Mouse (Mus musculus) lung, adult 2 months (tissue): ENCODE results near the gene Amdhd1. TPM values are rescaled to one million over a fixed set of nuclear protein-coding genes. Genes with fewer than 3 reads are reported as not detected.

Source experiments
- DNase-seq: peaks from one replicate; pipeline ENCODE4 v3.0.0; 2022
- H3K4me1 ChIP-seq: fragments of 200-500 bp; 2 replicates; pipeline ENCODE4 v1.6.1; 2011; ENCODE audit warnings: low read length; ENCODE audit not compliant: control insufficient read depth, insufficient read depth
- H3K4me3 ChIP-seq: fragments of 200-500 bp; replicated peaks from 2 replicates; pipeline ENCODE3; 2011; ENCODE audit warnings: low read depth, mild to moderate bottlenecking, control low read depth, low read length; ENCODE audit errors: extremely low read depth
- CTCF ChIP-seq: fragments of 200-500 bp; IDR thresholded peaks from 2 replicates; pipeline ENCODE4 v1.5.1; 2011; ENCODE audit warnings: mild to moderate bottlenecking, low read length, control low read depth; ENCODE audit not compliant: insufficient read depth
- POLR2A ChIP-seq: fragments of 200-500 bp; IDR thresholded peaks from 2 replicates; pipeline ENCODE4 v1.6.1; 2011; ENCODE audit warnings: low read depth, mild to moderate bottlenecking, control low read depth, low read length, borderline replicate concordance; ENCODE audit errors: extremely low read depth
- WGBS: fragments of 180-500 bp; shearing (Covaris S2); methylation state at CpG from one replicate; pipeline ENCODE4 v1.1.7; 2018; 5-methylcytosine and 5-hydroxymethylcytosine counted together
- polyA plus RNA-seq: library from polyadenylated mRNA; depleted of rRNA; stranded (reverse); fragments of >200 nt; gene quantifications from 2 replicates; pipeline ENCODE4 v1.2.3, GENCODE M21; 2012

Gene Amdhd1
- polyA plus RNA-seq, 1 experiment, result 0.31 TPM

DNA sequence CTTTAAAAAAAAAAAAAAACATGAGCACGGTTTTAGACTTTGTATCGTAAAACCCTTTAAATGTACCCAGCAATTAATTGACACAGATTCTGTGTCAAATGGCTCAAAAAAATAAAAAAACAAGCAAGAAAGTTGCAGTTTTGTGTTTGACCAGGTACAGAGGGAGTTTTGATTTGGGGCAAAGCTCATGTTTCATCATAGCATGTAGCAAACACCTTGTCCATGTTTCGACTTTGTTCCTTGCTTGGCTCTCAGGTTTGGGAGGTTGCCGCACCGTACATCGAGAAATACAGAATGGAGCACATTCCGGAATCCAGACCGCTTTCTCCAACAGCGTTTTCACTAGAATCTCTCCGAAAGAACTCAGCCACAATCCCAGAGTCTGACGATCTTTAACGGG is 23.9 kb downstream of the Amdhd1 start:
- 77% methylated on average over 12 of the region's 12 CpGs for WGBS
- H3K4me1 ChIP-seq, result no peaks in the 10 kb centered on the region
- no peak overlapping the region for H3K4me3 ChIP-seq
- TF ChIP-seq CTCF, result no peak
- TF ChIP-seq POLR2A, result no peak
- DNase-seq, result no peak

DNA sequence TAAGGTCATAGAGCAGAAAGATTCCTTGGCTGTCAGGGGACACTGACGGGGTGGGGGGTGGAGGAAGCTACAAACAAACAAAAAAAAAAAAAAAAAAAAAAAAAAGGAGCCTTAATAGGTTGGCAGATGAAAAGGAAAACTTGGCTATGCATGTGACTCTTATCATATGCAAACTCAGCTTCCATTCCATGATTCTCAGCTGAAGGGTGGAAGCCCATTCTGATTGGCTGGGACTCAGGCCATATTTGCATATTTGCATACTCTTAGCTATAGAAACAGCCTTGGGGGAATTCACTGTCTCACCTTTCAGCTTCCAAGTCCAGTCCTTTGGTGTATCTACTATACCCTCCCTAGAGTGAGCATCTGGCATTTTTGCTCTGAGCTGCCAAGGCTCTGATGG is 24.4 kb downstream of the Amdhd1 start:
- no peak for DNase-seq
- Histone ChIP-seq H3K4me1 (no peaks in the 10 kb centered on the region), H3K4me3 (no peak overlapping the region)
- TF ChIP-seq POLR2A (no peak), CTCF (no peak)
- WGBS, result 18% methylated on average over 1 of the region's 1 CpGs

GRCm38 (mm10) chr10:93509532-93510153 is 30.2 kb downstream of the Amdhd1 start:
- TF ChIP-seq CTCF (no peak), POLR2A (no peak)
- Histone ChIP-seq H3K4me3 (no peak overlapping the region), H3K4me1 (no peaks in the 10 kb centered on the region)
- 83% methylated on average over 15 of the region's 15 CpGs for WGBS
- no peak for DNase-seq

DNA sequence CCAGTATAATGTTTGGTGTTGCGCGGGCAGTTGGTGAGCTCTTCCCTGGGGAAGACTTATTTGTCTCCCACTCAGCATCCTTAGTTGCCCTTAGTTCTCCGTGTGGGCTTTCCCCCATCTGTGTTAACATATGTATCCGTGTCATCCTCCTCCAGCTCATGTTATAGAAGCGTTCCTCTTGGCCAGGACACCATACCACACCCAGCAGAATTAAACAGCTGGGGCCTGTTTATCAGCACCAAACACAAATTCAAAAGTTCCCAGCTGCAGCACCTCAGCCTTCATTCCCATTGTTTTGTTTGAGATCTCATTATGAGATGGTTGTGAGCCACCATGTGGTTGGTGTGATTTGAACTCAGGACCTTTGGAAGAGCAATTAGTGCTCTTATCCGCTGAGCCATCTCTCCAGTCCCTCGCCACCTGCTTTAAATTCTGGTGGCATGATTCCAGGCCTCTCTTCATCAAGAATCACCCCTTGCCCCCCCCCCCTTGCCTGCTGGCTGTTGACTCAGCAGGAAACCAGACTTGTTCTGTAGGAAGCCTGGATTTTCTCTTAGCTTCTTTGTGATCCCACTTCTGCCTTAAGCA is 31.4 kb downstream of the Amdhd1 start:
- WGBS, result 60% methylated on average over 7 of the region's 7 CpGs
- Histone ChIP-seq H3K4me1 (no peaks in the 10 kb centered on the region), H3K4me3 (no peak overlapping the region)
- DNase-seq, result no peak
- TF ChIP-seq POLR2A, result no peak
- TF ChIP-seq CTCF, result no peak

DNA sequence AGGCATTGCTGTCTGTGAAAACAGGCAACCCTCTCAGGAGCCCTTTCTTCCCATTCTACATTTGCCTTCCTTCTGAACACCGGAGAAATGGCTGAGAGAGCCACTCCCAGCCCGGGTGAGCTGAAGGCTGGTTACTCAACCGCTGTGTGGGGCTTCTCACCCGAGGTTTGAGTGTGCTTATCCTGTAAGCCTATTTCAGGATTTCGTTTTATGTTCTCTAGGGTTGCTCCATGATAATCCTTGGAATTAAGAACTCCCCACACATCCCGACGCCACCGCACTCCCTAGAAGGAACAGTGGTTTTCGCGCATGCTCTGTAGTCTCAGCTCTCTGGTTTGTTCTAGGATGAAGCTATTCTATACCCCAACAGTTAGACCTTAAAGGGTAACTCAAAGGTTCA is 38.5 kb downstream of the Amdhd1 start:
- TF ChIP-seq CTCF (no peak), POLR2A (no peak)
- no peak for DNase-seq
- 79% methylated on average over 10 of the region's 10 CpGs for WGBS
- no peaks in the 10 kb centered on the region for H3K4me1 ChIP-seq
- H3K4me3 ChIP-seq, result no peak overlapping the region

GRCm38 (mm10) chr10:93500864-93501263 is 39.0 kb downstream of the Amdhd1 start:
- 57% methylated on average over 10 of the region's 10 CpGs for WGBS
- TF ChIP-seq POLR2A (no peak), CTCF (no peak)

DNA sequence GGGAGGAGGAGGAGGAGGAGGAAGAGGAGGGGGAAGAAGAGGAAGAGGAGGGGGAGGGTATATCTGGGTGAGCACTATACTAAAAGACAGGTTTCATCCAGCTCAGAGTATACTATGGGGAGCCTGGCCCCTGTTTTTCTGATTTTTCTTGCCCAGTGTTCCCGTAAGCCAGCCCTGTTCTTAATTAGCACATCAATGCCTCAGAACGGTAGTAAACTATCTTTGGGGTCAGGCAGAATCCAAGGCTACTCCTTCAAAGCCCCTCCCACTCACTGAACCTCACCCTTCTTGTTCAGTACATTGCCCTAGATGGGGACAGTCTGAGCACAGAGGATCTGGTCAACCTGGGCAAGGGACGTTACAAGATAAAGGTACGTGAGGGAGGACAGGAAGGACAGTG is 49.4 kb downstream of the Amdhd1 start:
- TF ChIP-seq CTCF, result no peak
- TF ChIP-seq POLR2A, result no peak
- Histone ChIP-seq H3K4me1 (no peaks in the 10 kb centered on the region), H3K4me3 (no peak overlapping the region)
- no peak for DNase-seq
- 58% methylated on average over 4 of the region's 4 CpGs for WGBS

More at GRCm38 (mm10) chr10:93500864-93501263, 39.0 kb downstream of the Amdhd1 start:
- H3K4me3 ChIP-seq, result no peak overlapping the region
- H3K4me1 ChIP-seq, result no peaks in the 10 kb centered on the region
- no peak for DNase-seq

DNA sequence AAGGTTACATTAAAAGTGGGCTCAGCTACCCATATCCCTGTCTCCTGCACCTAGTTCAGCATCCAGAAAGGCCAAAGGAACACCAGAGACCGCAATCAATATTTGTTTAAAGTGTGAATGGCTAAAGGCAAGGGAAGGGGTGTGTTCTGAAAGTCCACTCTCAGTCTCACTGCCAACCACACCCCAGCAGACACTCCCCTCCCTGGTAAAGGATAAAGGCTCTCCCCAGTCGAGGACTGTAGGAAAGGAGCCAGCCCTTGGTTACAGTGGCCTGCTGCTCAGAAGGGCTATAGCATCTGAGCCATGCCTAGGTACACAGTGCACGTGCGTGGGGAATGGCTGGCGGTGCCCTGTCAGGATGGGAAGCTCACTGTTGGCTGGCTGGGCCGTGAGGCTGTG is 51.0 kb downstream of the Amdhd1 start:
- H3K4me1 ChIP-seq, result no peaks in the 10 kb centered on the region
- WGBS, result 61% methylated on average over 6 of the region's 6 CpGs
- no peak for TF ChIP-seq POLR2A
- TF ChIP-seq CTCF, result no peak
- DNase-seq, result no peak
- no peak overlapping the region for H3K4me3 ChIP-seq

DNA sequence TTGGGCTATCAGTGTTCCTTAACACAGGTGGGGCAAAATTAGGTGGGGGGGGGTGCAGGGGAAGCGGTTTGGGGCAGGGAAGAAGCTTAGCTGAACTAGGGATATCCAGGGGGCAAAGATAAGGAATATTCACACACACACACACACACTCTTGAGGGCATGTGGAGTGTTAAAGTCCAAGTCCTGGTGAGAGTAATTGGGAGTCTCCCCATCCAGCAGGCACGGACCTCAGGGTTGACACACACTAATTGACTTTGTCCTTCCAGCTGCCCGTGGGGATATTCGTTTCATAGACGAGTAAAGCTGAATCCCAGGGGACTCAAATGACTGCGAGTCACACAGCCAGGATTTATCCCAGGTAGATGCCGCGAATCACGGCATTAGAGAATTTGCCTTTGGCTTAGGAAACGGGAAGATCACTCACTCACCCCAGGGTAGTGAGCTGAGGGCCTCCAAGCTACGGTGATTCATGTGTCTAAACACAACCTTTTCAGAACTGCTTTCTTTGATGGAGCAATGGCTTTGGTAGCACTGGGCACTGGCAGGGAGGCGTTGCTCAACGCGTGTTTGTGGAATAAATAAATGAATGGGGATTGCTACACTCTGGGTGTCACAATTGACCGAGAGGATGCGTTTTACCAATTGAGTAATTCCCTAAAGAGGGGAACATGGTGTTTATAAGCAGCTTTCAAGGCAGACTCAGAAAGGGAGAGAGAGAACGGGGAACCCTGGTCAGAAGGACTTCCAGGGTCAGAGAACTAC is 51.6 kb downstream of the Amdhd1 start, which contains the start of gene Hal:
TSS of gene Hal (plus strand) at position 703 of the 762 bp plus-strand sequence.
- TF ChIP-seq POLR2A (no peak), CTCF (no peak)
- no peak for DNase-seq
- Histone ChIP-seq H3K4me3 (no peak within 1 kb of the TSS), H3K4me1 (no peaks in the 10 kb centered on the region)
- 58% methylated on average over 17 of the region's 17 CpGs for WGBS

DNA sequence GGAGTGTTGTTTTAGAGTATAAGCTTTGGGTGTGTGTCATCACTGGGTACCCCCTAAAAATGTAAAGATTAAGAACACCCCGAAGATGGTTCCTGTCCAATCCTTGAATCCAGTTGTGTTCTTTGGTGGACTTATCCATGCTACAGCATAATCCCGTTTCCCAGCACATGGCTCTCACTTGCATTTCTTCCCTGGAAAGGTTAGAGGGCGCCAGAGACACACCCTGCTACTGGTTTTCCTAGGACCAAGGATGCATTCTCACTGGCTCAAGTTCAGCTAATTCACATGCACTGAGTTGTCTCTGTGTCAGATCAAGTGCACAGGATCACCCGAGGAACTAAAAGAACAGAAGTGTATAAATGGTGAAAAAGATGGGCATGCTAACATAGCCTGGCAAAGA is 53.2 kb downstream of the Amdhd1 start:
- H3K4me3 ChIP-seq, result no peak overlapping the region
- TF ChIP-seq POLR2A (no peak), CTCF (peak; percentile 44; the same call in 1 of the 2 replicates)
- DNase-seq, result no peak
- no peaks in the 10 kb centered on the region for H3K4me1 ChIP-seq
- 24% methylated on average over 4 of the region's 4 CpGs for WGBS

DNA sequence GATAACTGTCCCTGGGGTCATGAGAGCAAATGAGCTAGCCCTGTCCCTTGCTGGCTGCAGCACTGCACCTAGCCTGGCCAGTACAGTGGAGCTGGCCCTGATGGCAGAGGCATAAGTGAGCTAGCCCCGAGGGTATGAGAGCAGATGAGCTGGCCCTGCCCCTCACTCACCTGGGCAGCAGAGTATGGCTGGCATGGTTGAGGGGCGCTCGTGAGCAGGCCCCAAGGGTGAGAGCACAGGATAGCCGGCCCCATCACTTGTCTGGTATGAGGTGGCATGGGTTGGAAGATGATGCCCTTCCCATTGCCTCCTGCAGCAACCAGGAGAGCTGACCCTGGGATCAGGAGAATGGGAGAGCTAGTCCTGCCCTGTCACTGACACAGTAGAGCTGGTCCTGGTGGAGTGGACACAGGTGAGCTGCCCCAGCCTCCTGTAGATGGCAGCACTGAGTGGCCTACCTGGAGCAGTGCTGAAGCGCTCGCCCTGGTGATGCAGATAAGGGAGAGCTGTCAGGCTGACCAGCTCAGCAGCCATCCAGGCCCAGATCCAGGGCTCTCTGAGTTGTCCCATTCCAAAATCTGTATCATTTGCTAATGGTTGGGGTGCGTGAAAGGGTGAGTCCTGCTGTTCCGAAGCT is 54.7 kb downstream of the Amdhd1 start:
- WGBS, result 90% methylated on average over 8 of the region's 8 CpGs
- peak; percentile 48 for DNase-seq
- TF ChIP-seq CTCF, result peak; percentile 64
- TF ChIP-seq POLR2A, result no peak

More for the DNA sequence above, 54.7 kb downstream of the Amdhd1 start:
- Histone ChIP-seq H3K4me3 (no peak overlapping the region), H3K4me1 (no peaks in the 10 kb centered on the region)
